Mouse (Mus musculus) liver, embryonic 14.5 days (tissue): ENCODE data around the gene Depdc1a. TPM values are rescaled to one million over a fixed set of nuclear protein-coding genes. Genes with fewer than 3 reads are reported as not detected.
A peak's percentile ranks its signal among the peaks of the same experiment; 100 is the strongest.
"Not testable (repeated sequence)": the region's sequence is repeated elsewhere in the genome, so short reads cannot be mapped to it uniquely, and the experiment has no call there.

Source experiments
- ATAC-seq: fragments of 200-750 bp; cut with Nextera tagmentation; 2 replicates; pipeline ENCODE4 v1.8.0; 2017; ENCODE audit warnings: moderate number of reproducible peaks, mild to moderate bottlenecking, moderate library complexity; ENCODE audit not compliant: insufficient read depth
- DNase-seq, 3 experiments: peaks; one replicate each; pipeline ENCODE4 v3.0.0-alpha.2; 2012 to 2013; ENCODE audit warnings: low read depth in 3 of 3, low spot score in 3 of 3
- H3K27ac ChIP-seq: fragments of 300-500 bp; sonication (generic); 2 replicates; pipeline ENCODE4 v1.5.1; 2014; ENCODE audit warnings: moderate library complexity, mild to moderate bottlenecking, control low read depth, inconsistent platforms
- H3K27me3 ChIP-seq: fragments of 300-500 bp; sonication (generic); 2 replicates; pipeline ENCODE4 v1.6.1; 2014; ENCODE audit warnings: mild to moderate bottlenecking, low read length, moderate library complexity; ENCODE audit not compliant: control insufficient read depth, insufficient read depth
- H3K36me3 ChIP-seq: fragments of 300-500 bp; sonication (generic); replicated peaks from 2 replicates; pipeline ENCODE4 v1.6.1; 2014; ENCODE audit warnings: low read depth; ENCODE audit not compliant: control insufficient read depth, insufficient read depth
- H3K4me1 ChIP-seq, 2 experiments: fragments of 200-500 bp in 1 of 2; fragments of 300-500 bp in 1 of 2; sonication (generic) in 1 of 2; replicated peaks; 2 replicates each; pipeline ENCODE4 v1.6.1; 2012 to 2014; ENCODE audit warnings: antibody characterized with exemption in 1 of 2, inconsistent platforms in 1 of 2, low read length in 1 of 2; ENCODE audit not compliant: control insufficient read depth in 2 of 2, insufficient read depth in 2 of 2
- H3K4me2 ChIP-seq: fragments of 300-500 bp; sonication (generic); 2 replicates; pipeline ENCODE4 v1.6.1; 2014; ENCODE audit warnings: low read depth, mild to moderate bottlenecking, control low read depth, moderate library complexity
- H3K4me3 ChIP-seq, 2 experiments: fragments of 200-500 bp in 1 of 2; fragments of 300-500 bp in 1 of 2; sonication (generic) in 1 of 2; 2 replicates each; pipeline ENCODE4 v1.5.1; 2012 to 2014; ENCODE audit warnings: low read depth in 2 of 2, low read length in 2 of 2, mild to moderate bottlenecking in 2 of 2, control low read depth in 1 of 2, inconsistent platforms in 1 of 2, moderate library complexity in 1 of 2; ENCODE audit not compliant: insufficient read depth in 1 of 2
- H3K9ac ChIP-seq: fragments of 300-500 bp; sonication (generic); replicated peaks from 2 replicates; pipeline ENCODE4 v1.6.1; 2014; ENCODE audit warnings: mild to moderate bottlenecking, control low read depth, moderate library complexity
- H3K9me3 ChIP-seq: fragments of 300-500 bp; sonication (generic); 2 replicates; pipeline ENCODE4 v1.6.1; 2016; ENCODE audit warnings: low read length, mixed read lengths; ENCODE audit not compliant: control insufficient read depth
- CTCF ChIP-seq: IDR thresholded peaks from 2 replicates; pipeline ENCODE4 v1.5.1; 2016; ENCODE audit warnings: antibody characterized with exemption, low read depth, control low read depth
- EP300 ChIP-seq: IDR thresholded peaks from 2 replicates; pipeline ENCODE4 v1.6.1; 2016; ENCODE audit warnings: antibody characterized with exemption, low read depth
- WGBS: fragments of 180-500 bp; shearing (Covaris S2); extraction: QIAGEN DNeasy Blood & Tissue Kit; methylation state at CpG from one replicate; pipeline ENCODE4 v1.1.7; 2014; ENCODE audit not compliant: insufficient replicate concordance; 5-methylcytosine and 5-hydroxymethylcytosine counted together
- polyA plus RNA-seq, 2 experiments: library from polyadenylated mRNA; depleted of rRNA in 1 of 2; stranded (reverse) in 1 of 2; unstranded in 1 of 2; fragments of >200 nt; fragmentation: Nextera tagmentation in 1 of 2; extraction: Ambion mirVana in 1 of 2; gene quantifications; 2 replicates each; pipeline versions ENCODE4 v1.2.1 to v1.2.3; 2012 to 2014

The Depdc1a gene
- polyA plus RNA-seq (2012; rRNA removed) (8.3 and 14.9 TPM in 2 replicates), polyA plus RNA-seq (2014; fragmentation: Nextera tagmentation; extraction: Ambion mirVana) (27.2 and 32.1 TPM in 2 replicates)

GRCm38 (mm10) chr3:159495243-159495801 is at the start of gene Depdc1a:
Gene Depdc1a (plus strand): TSS chr3:159495433.
- H3K9ac ChIP-seq = peak within 1 kb of the TSS; percentile 84
- H3K27ac ChIP-seq = peak within 1 kb of the TSS; percentile 58
- ATAC-seq = peak; percentile 100
- WGBS = under 1% methylated on average over 28 of the region's 28 CpGs
- peak within 1 kb of the TSS; percentile 72 to 96 for H3K4me3 ChIP-seq
- H3K4me2 ChIP-seq = peak within 1 kb of the TSS; percentile 68
- no peaks in the 10 kb centered on the region for H3K9me3 ChIP-seq
- no peaks in the 10 kb centered on the region for H3K27me3 ChIP-seq
- H3K4me1 ChIP-seq = 0 out of 4 replicates have a peak, but pooled peaks cover 0 to 2% of the 10 kb centered on the region in 2 experiments
- H3K36me3 ChIP-seq = peaks cover 8% of the 10 kb centered on the region
- TF ChIP-seq CTCF = 0 out of 2 replicates have a peak, but pooled peaks have one; percentile 10
- TF ChIP-seq EP300 = no peak
- DNase-seq = peak; percentile 91 to 92 (median 91)

GRCm38 (mm10) chr3:159470059-159470458 is 25.2 kb upstream of the Depdc1a start:
- no peak for ATAC-seq
- DNase-seq = no peak
- Histone ChIP-seq H3K9me3 (no peaks in the 10 kb centered on the region), H3K36me3 (no peaks in the 10 kb centered on the region), H3K4me2 (no peak overlapping the region), H3K9ac (no peak overlapping the region), H3K4me3 (no peak overlapping the region), H3K27me3 (no peaks in the 10 kb centered on the region), H3K4me1 (no peaks in the 10 kb centered on the region), H3K27ac (no peak overlapping the region)
- no peak for TF ChIP-seq EP300
- no peak for TF ChIP-seq CTCF
- 48% methylated on average over 1 of the region's 1 CpGs for WGBS

- no peak overlapping the region for H3K4me2 ChIP-seq
- H3K4me3 ChIP-seq = no peak overlapping the region
- H3K27me3 ChIP-seq = no peaks in the 10 kb centered on the region
- DNase-seq (no peak), ATAC-seq (no peak)
- no peak overlapping the region for H3K27ac ChIP-seq
- no peak for TF ChIP-seq EP300
- TF ChIP-seq CTCF = no peak
- WGBS = 50% methylated on average over 1 of the region's 1 CpGs
- no peaks in the 10 kb centered on the region for H3K4me1 ChIP-seq
- H3K36me3 ChIP-seq = no peaks in the 10 kb centered on the region
- no peaks in the 10 kb centered on the region for H3K9me3 ChIP-seq
- H3K9ac ChIP-seq = no peak overlapping the region
Observed at GRCm38 (mm10) chr3:159475465-159475864, 19.8 kb upstream of the Depdc1a start.

- no peak for DNase-seq
- no peak overlapping the region for H3K27ac ChIP-seq
- no peak overlapping the region for H3K9ac ChIP-seq
- no peaks in the 10 kb centered on the region for H3K36me3 ChIP-seq
- no peak for ATAC-seq
- H3K4me2 ChIP-seq = no peak overlapping the region
- TF ChIP-seq CTCF = no peak
- TF ChIP-seq EP300 = no peak
- H3K4me3 ChIP-seq = no peak overlapping the region
- H3K27me3 ChIP-seq = no peaks in the 10 kb centered on the region
- no peaks in the 10 kb centered on the region for H3K9me3 ChIP-seq
- 48% methylated on average over 1 of the region's 1 CpGs for WGBS
- H3K4me1 ChIP-seq = no peaks in the 10 kb centered on the region
Observed at GRCm38 (mm10) chr3:159477250-159477962, 17.8 kb upstream of the Depdc1a start.

GRCm38 (mm10) chr3:159494709-159495108 is 524 bp upstream of the Depdc1a start:
- H3K9me3 ChIP-seq, H3K4me1 ChIP-seq, H3K27me3 ChIP-seq, DNase-seq, H3K36me3 ChIP-seq: not testable (repeated sequence)
- Histone ChIP-seq H3K4me2 (peak overlapping the region; percentile 68), H3K4me3 (peak overlapping the region; percentile 72 to 96; a peak in 3 of 4 replicates), H3K27ac (peak overlapping the region; percentile 34), H3K9ac (peak overlapping the region; percentile 65)
- ATAC-seq = peak; percentile 61
